Mouse (Mus musculus) left cerebral cortex, adult 18-20 months (tissue): ENCODE measurements around the gene Pdzd2. TPM values are rescaled to one million over a fixed set of nuclear protein-coding genes. Genes with fewer than 3 reads are reported as not detected.

ENCODE experiments used
- DNase-seq, 2 experiments: peaks; one replicate each; pipeline ENCODE4 v3.0.0; 2021 to 2022; ENCODE audit warnings: low spot score in 2 of 2, mixed read lengths in 1 of 2
- total RNA-seq, 2 experiments: library from RNA; stranded (reverse); gene quantifications; 2 replicates each; pipeline ENCODE4 v1.2.3; 2021

Pdzd2 gene
- total RNA-seq, 2 experiments from 2014 or later: 59.8 to 64.7 TPM

- no peak for DNase-seq
These were observed 4.5 kb downstream of the Pdzd2 start for GRCm38 (mm10) chr15:12735208-12735607.

GRCm38 (mm10) chr15:12734221-12734620 is 5.5 kb downstream of the Pdzd2 start:
- DNase-seq: no peak

- no peak for DNase-seq
These were observed 7.1 kb downstream of the Pdzd2 start for GRCm38 (mm10) chr15:12732613-12733012.

GRCm38 (mm10) chr15:12728381-12728780 is 11.3 kb downstream of the Pdzd2 start:
- no peak for DNase-seq

GRCm38 (mm10) chr15:12725256-12725655 is 14.5 kb downstream of the Pdzd2 start:
- DNase-seq: no peak

- no peak for DNase-seq
These were observed 17.8 kb downstream of the Pdzd2 start for GRCm38 (mm10) chr15:12721684-12722500.

GRCm38 (mm10) chr15:12718819-12719218 is 20.9 kb downstream of the Pdzd2 start:
- no peak for DNase-seq

GRCm38 (mm10) chr15:12717410-12717809 is 22.3 kb downstream of the Pdzd2 start:
- no peak for DNase-seq

GRCm38 (mm10) chr15:12716881-12717280 is 22.8 kb downstream of the Pdzd2 start:
- DNase-seq: peak in 1 of 2 experiments; percentile 23

GRCm38 (mm10) chr15:12714322-12714721 is 25.4 kb downstream of the Pdzd2 start:
- no peak for DNase-seq

- no peak for DNase-seq
These were observed 26.5 kb downstream of the Pdzd2 start for GRCm38 (mm10) chr15:12713216-12713615.

GRCm38 (mm10) chr15:12710036-12710435 is 29.7 kb downstream of the Pdzd2 start:
- no peak for DNase-seq

- DNase-seq: no peak
These were observed 31.4 kb downstream of the Pdzd2 start for GRCm38 (mm10) chr15:12708297-12708696.

GRCm38 (mm10) chr15:12706902-12707301 is 32.8 kb downstream of the Pdzd2 start:
- DNase-seq: no peak

- no peak for DNase-seq
These were observed 39.4 kb downstream of the Pdzd2 start for GRCm38 (mm10) chr15:12700367-12700766.

GRCm38 (mm10) chr15:12697741-12698140 is 42.0 kb downstream of the Pdzd2 start:
- DNase-seq: no peak

- no peak for DNase-seq
These were observed 42.8 kb downstream of the Pdzd2 start for GRCm38 (mm10) chr15:12696889-12697288.

- DNase-seq: no peak
These were observed 49.9 kb downstream of the Pdzd2 start for GRCm38 (mm10) chr15:12689716-12690381.

GRCm38 (mm10) chr15:12682549-12682948 is 57.2 kb downstream of the Pdzd2 start:
- no peak for DNase-seq

GRCm38 (mm10) chr15:12681891-12682290 is 57.8 kb downstream of the Pdzd2 start:
- DNase-seq: no peak

GRCm38 (mm10) chr15:12680750-12681149 is 59.0 kb downstream of the Pdzd2 start:
- DNase-seq: peak; percentile 27 to 38

GRCm38 (mm10) chr15:12679996-12680395 is 59.7 kb downstream of the Pdzd2 start:
- no peak for DNase-seq
